In the genomic region with DNA sequence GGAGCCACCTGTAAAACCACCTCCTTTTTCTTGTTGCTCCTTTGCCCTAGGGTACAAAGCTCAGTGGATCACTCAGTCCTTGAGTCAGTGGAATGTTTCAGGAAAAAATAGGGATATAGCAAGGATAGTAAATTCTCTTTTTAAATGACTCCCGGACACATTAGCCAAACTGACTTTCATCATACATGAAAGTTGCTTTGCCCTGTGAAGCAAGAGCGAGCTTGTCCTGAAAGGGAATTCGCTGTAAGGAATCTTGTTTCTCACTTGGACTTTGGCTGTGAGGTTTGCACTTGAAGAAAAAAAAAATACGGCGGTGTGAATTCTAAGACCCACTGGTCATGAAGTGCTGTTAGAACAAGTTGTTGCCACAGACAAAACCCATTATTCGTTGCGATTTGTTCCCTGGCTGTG, we compare ENCODE assay signal across 8 mouse cellular contexts. TPM values are rescaled to one million over a fixed set of nuclear protein-coding genes. Genes with fewer than 3 reads are reported as not detected.
DNase-seq lines count a peak whose midpoint lies in the region; ATAC-seq and TF ChIP-seq lines count a peak whose summit lies in the region.

No protein-coding gene starts in this region.

- H3K36me3 ChIP-seq in G1E (replicated peaks) = no peaks in the 10 kb centered on the region
- H3K36me3 ChIP-seq in forebrain, embryonic 15.5 days = no peaks in the 10 kb centered on the region
- H3K36me3 ChIP-seq in midbrain, embryonic 10.5 days = no peaks in the 10 kb centered on the region

- no peak for ATAC-seq in G1E (ENCODE audit: extremely low read depth, insufficient number of reproducible peaks, low FRiP score, poor library complexity, severe bottlenecking)
- no peak for ATAC-seq in forebrain, embryonic 15.5 days (replicated peaks)
- no peak for ATAC-seq in granulocyte monocyte progenitor cell, adult 5-6 weeks (replicated peaks; ENCODE audit: poor library complexity, severe bottlenecking)
- ATAC-seq in erythroid progenitor cell, adult 5-6 weeks (replicated peaks; ENCODE audit: low FRiP score, poor library complexity, severe bottlenecking) = no peak

- DNase-seq in 416B (ENCODE audit: low read depth) (peak; percentile 48), G1E (ENCODE audit: low spot score) (no peak)
- peak; percentile 92 for DNase-seq in kidney, adult 9 months
- no peak for DNase-seq in midbrain, embryonic 10.5 days (ENCODE audit: low spot score)
- no peak for DNase-seq in cerebellum, adult 11 months

- H3K4me2 ChIP-seq in forebrain, embryonic 15.5 days (replicated peaks) = peak overlapping the region; percentile 81

- no peak overlapping the region for H3K27ac ChIP-seq in forebrain, embryonic 15.5 days (replicated peaks)
- H3K27ac ChIP-seq in midbrain, embryonic 10.5 days (replicated peaks) = peak overlapping the region; percentile 99

- no peaks in the 10 kb centered on the region for H3K27me3 ChIP-seq in G1E (ENCODE audit: insufficient read depth, low read length)
- no peaks in the 10 kb centered on the region for H3K27me3 ChIP-seq in forebrain, embryonic 15.5 days
- no peaks in the 10 kb centered on the region for H3K27me3 ChIP-seq in midbrain, embryonic 10.5 days (ENCODE audit: low read depth, poor library complexity, severe bottlenecking)

- H3K4me3 ChIP-seq in G1E (ENCODE audit: low read depth, low read length) = peak overlapping the region; percentile 94
- peak overlapping the region; percentile 98 for H3K4me3 ChIP-seq in forebrain, embryonic 15.5 days
- H3K4me3 ChIP-seq in midbrain, embryonic 10.5 days = peak overlapping the region; percentile 98

- TF ChIP-seq CTCF in G1E (IDR thresholded peaks at IDR 0.05; ENCODE audit: low read depth, low read length) = no peak

- H3K9ac ChIP-seq in forebrain, embryonic 15.5 days (replicated peaks) = peak overlapping the region; percentile 97

- peaks cover 13% of the 10 kb centered on the region; the same call in 1 of the 2 replicates for H3K4me1 ChIP-seq in G1E (ENCODE audit: insufficient read depth, low read depth, low read length)
- peaks cover 28% of the 10 kb centered on the region for H3K4me1 ChIP-seq in forebrain, embryonic 15.5 days
- peaks cover 22% of the 10 kb centered on the region for H3K4me1 ChIP-seq in midbrain, embryonic 10.5 days

- 13% methylated on average over 7 of the region's 7 CpGs for WGBS in forebrain, embryonic 15.5 days
- WGBS in midbrain, embryonic 10.5 days = 38% methylated on average over 7 of the region's 7 CpGs

- no peaks in the 10 kb centered on the region for H3K9me3 ChIP-seq in G1E (replicated peaks)
- H3K9me3 ChIP-seq in forebrain, embryonic 15.5 days = no peaks in the 10 kb centered on the region
- H3K9me3 ChIP-seq in midbrain, embryonic 10.5 days (replicated peaks) = no peaks in the 10 kb centered on the region

RNA-seq across cellular contexts. Expression of gene Picalm, which starts 1.8 kb away (rescaled TPM):
- 367 and 377 TPM in 2 replicates for total RNA-seq in G1E (2014; fragmentation: Nextera tagmentation)
- 155 and 166 TPM in 2 replicates for total RNA-seq in G1E (2017)
- polyA plus RNA-seq in G1E (2012) = 62.8 and 67.8 TPM in 2 replicates
- polyA plus RNA-seq in forebrain, embryonic 15.5 days (2015; fragmentation: Nextera tagmentation; extraction: Ambion mirVana) = 42.3 and 45.7 TPM in 2 replicates
- polyA plus RNA-seq in midbrain, embryonic 10.5 days (2016; fragmentation: Nextera tagmentation; extraction: Ambion mirVana) = 23.5 and 28.1 TPM in 2 replicates
- 65.0 and 96.3 TPM in 2 replicates for total RNA-seq in granulocyte monocyte progenitor cell, adult 5-6 weeks (2014; fragmentation: Nextera tagmentation)
- total RNA-seq in granulocyte monocyte progenitor cell, adult 5-6 weeks (2017) = 86.8 and 90.4 TPM in 2 replicates
- 1,006 and 1,368 TPM in 2 replicates for total RNA-seq in erythroid progenitor cell, adult 5-6 weeks (2015; ENCODE audit: low replicate concordance)
- 1,167 and 1,289 TPM in 2 replicates for total RNA-seq in erythroid progenitor cell, adult 5-6 weeks (2017; ENCODE audit: low replicate concordance)

Comparison
In these comparisons a context has a peak if more than half of its experiments do, and no peak if none do; other contexts are left out.
1. DNase-seq: peak in 416B (single experiment) and kidney, adult 9 months (single experiment); none in G1E (single experiment), midbrain, embryonic 10.5 days (single experiment) and cerebellum, adult 11 months (single experiment).
2. Peak in every context shown above with its lines, with median percentiles within 50 percentile points of each other: H3K4me3 ChIP-seq.